Mouse (Mus musculus) heart, postnatal 14 days (tissue): Measurements from ENCODE around the gene Sox5. TPM values are rescaled to one million over a fixed set of nuclear protein-coding genes. Genes with fewer than 3 reads are reported as not detected.

ENCODE experiments used
- DNase-seq, 2 experiments: peaks; one replicate each; pipeline ENCODE4 v3.0.0; 2021 to 2022
- intact Hi-C: fragments of 180-260 bp; cut with DNase I; formaldehyde crosslinking; loops from one replicate; pipeline ENCODE4 v1.15.1; 2025
- total RNA-seq, 2 experiments: library from RNA; stranded (reverse); gene quantifications; 2 replicates each; pipeline ENCODE4 v1.2.3; 2021

Gene Sox5
- total RNA-seq, 2 experiments from 2014 or later, result 3.9 to 4.7 TPM

DNA sequence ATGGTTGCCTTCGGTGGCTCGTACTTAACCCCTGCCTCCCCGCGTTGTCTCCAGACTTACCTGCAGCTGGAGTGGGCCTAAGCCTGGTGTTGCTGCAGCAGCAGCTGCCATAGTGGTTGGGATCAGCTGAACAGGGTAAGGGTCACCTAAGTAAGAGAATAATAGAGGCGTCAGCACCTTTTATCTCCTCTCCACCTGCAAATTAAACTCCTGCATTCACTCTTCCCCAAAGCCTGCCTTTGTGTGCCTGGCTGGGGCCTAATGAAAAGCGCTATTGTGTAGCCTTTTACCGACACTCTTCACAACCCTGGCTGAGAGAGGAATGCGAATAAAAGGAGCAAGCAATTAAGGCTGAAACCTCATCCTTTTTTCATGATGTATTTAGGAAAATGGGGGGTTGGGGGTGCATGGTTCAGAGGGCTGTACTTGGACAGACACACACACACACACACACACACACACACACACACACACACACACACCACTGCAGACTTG lies 840.4 kb downstream of the Sox5 start:
- intact Hi-C loops, result no loop called here
- no peak for DNase-seq

DNA sequence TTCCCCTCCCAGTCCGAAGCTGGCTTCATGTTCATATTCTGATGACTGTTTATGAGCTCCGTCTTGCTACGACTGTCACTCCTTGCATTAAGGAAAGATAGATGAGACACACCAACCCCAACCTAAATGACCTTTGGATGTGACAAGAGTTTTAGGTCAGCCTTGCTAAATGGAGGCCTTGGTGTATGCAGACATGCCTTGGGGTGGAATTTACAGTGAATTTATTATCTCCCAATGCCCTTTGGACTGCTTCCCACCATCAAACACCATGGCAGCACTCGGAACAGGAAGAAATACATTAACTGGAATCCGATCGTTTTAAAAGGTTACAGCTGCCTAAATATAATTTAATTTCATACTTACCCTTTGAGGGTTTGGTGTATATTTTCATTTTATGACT lies 858.6 kb downstream of the Sox5 start:
- intact Hi-C loops, result no loop called here
- no peak for DNase-seq

DNA sequence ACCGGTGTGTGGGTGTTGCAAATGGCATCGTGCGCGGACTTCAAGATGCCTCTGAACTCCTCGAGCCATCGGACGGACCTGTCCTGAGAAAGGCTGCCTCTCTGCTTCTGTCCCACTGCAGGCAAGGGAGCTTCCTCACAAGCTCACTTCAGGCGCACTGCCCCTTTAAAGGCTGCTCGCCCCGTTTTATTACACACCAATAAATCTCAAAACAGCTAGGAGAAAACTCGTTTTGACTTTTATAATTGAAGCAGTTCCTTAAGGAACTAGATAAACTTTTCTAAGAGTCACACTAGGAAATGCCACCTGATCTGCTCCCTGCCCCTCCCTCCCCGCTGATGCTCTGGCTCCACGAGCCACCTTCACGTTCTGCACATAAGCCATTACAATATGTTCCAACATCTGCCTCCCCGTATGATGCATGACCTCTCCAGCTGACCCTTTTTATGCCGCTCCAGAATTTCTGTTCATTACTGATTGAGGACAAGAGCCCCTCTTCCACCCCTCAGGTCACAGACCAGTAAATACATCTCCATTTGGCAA lies 863.3 kb downstream of the Sox5 start:
- no peak for DNase-seq
- intact Hi-C loops, result no loop called here

DNA sequence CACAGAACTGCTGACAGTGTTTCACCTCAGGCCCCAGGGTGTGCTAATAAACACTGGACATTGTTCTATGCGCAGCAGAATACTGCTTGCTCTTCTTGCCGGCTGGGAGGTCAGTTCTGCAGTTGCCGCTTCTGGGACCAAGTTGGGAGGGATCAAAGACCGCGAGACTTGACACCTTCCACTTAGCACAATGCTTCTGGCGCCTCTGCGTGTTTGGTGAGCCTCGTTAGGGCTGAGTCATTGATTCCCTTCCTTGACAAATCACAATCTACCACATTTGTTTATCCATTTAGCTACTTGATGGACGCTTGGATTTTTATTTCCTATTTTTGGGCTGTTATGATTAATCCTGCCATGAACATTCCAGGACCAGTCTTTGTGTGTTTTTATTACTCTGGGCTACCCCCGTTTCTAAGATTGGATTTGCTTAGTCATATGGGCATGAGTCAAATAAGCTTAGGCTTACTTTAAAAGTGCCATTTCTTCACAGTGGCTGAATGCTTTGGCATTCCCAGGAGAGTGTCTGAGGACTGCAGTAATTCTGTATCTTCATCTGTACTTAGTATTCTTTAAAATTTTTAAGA lies 865.5 kb downstream of the Sox5 start:
- intact Hi-C loops, result no loop called here
- DNase-seq, result no peak

DNA sequence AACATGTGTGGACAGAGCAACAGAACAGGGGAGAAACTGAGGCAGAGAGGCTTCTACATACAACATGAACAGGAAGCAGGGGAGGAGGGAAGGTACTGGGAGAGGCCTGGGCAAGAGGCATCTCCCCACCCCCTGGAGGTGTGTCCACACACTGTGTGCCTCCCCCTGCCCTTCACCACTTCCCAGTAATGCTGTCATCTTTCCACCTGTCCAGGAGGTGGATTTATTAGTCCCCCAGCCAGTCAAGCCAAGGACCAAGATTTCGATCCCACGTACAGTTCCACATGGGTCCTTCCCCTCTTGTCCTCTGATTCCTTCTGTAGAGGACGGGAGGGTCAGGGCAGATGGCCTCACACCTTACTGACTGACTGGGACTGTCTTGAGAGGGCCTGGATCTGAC lies 866.1 kb downstream of the Sox5 start:
- intact Hi-C loops, result no loop called here
- no peak for DNase-seq

DNA sequence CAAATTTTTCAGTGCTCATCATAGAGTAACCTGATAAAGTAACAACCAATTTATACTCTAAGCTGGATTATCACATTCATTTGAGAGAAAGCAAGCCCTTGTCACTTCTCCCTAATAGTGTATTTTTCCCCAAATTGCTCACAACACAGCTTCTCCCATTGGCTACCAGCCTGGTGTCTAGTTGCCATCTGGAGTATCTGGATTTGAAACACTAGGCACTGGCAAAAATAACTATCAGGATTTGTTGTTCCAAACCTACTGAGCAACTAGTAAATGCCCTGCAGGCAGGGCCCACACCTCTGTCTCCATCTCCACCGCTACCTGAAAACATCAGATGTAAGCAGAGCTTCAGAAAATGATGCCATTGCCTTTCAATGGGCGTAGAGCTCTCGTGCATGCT lies 869.5 kb downstream of the Sox5 start:
- intact Hi-C loops, result no loop called here
- no peak for DNase-seq

DNA sequence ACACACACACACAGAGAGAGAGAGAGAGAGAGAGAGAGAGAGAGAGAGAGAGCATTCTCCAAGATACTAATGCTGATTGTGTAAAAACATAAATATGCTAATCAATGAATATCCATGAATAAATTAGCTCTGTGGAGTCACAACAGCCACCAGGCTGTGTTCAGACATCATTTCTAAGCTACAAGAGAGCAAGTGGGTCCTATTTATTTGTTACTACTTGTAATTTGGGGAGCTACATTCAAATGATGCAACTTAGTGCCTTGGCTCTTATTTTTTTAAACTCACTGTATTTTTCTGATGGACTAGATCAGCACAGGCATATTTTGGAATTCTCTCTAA lies 877.1 kb downstream of the Sox5 start:
- intact Hi-C loops, result no loop called here

DNA sequence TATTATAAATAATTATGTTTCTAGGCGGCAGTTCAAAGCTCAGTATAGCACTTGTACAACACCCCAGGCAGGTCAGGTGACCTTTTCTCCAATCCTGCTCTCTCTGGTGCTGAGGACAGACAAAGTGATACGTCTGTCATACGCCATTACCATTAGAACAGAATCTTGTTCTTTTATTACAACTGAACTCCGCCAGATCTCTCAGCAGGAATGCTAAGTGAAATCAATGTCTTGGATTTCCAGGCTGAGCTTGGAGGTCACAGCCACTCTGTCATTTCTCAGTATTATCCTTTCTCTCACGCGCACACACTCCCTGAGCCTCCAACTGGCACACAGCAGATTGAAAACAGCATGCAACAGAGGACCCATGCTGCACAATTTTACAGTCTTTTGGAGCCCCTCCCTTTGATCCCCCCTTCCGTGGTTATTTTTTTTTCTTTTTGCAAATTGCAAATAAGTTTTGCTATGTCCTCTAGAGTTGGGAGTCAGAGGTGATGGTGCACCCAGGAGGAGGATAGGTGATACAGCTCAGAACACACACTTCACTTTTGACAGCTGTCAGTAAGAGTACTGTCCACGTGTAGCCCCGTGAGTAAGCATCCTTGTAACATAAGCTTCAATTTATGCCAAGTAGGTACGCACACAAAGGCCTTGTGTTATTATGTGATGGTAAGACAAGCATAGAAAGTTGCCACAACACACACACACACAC lies 877.6 kb downstream of the Sox5 start:
- DNase-seq, result no peak
- intact Hi-C loops, result no loop called here

More for the DNA sequence above, 877.1 kb downstream of the Sox5 start:
- no peak for DNase-seq

DNA sequence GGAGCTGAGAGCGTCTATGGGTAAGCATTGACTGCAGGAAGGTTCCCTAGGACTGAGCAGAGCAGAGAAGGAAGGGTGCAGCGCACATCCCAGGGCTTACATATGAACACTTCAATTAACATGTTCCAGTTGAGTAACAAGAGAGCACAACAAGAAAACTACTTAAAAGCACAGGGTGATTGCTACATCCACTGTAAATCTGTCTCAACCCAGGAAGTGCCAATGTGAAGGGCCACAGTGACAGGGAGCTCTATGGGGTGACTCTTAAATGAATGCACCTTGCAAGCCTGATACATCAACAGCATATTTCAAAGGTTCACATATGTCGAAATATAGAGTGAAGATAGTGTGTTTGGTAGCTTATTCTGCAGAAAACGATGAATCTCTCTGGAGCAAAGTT lies 880.9 kb downstream of the Sox5 start:
- DNase-seq, result no peak
- intact Hi-C loops, result no loop called here

DNA sequence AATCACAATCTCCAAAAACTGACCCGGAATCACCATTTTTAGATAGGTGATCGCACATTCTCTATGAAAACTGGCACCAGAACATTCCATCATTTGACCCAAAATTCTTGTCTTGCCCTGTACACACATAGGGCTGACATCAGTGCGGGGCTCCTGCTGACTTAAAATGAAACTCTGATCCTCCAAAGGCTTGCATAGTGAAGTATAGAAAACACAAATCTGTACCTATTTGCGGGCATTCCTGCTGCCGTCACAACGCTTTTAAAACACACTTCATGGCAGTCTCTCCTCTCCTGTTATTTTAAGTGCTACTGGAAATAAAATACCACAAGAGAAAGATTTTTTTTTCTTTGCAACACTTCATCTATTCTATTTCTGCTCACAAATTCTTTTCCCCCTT lies 886.7 kb downstream of the Sox5 start:
- intact Hi-C loops, result no loop called here
- no peak for DNase-seq

DNA sequence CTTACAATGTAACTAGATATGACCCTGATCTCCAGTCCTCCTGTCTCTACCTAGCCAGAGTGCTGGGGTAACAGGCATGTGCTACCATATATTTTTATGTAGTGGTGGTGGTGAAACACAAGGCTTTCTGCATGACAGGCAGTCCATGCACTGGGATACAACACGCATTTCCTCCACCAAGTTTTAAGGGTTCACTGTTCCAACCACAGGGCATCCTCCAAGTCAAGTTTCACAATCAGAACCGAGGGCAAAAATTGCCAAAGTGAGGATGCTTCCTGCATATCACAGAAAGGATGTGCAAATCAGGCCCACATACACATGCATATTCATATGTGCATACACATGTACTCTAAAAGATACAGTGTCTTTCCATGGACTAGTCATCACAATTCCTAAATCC lies 888.9 kb downstream of the Sox5 start:
- intact Hi-C loops, result no loop called here
- DNase-seq, result no peak

DNA sequence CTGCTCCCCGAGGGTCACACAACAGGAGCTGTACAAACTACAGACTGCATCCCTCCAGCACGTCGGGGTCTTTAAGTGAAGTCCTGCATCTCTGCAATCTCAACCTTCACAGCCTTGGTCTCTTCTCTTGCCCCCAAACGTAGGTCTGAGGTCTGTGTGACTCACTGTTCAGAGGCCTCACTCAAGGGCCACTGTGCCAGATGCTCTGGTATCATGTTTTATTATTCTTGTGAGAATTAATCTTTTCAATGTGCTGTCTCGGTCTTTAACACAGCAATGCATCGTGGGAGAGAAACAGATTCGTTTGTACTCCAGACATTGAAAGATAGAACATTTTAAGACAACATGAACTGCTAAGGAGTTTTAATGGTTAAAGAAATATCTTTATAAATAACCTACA lies 893.2 kb downstream of the Sox5 start:
- intact Hi-C loops, result no loop called here
- DNase-seq, result no peak

DNA sequence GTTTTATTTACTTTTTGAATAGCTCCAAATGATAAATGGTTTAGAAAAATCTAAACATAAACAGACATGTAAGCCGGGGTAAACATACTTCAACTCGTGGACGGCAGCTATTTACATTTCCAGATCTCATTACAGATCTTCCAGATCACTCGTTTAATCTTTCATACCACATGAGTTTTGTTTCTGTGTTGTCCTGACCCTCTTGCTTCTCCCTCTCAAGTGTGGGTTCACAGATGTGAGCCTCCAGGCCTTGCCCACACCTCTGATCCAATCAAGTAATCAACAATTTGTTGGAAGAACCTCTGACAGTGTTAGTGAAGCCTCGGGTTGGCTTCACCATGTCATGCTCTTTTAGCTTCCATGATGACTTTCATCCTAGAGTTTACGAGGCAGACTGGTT lies 903.3 kb downstream of the Sox5 start:
- DNase-seq, result no peak
- intact Hi-C loops, result no loop called here

DNA sequence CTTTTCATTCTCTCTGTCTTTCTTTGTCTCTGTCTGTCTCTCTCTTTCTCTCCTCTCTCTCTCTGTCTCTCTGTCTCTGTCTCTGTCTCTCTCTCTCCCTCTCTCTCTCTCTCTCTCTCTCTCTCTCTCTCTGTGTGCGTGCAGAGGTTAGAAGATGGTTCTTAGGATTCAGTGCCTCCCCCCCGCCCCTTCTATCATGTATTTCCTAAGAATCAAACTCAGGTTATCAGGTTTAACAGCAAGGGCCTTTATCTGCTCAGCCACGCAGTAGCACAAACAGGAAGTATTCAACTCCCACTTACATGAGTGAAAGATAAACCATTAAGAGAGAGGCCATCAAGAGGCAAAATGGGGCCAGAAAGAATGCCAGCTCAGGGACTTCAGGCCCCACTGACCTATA lies 913.0 kb downstream of the Sox5 start:
- intact Hi-C loops, result no loop called here
- no peak for DNase-seq

DNA sequence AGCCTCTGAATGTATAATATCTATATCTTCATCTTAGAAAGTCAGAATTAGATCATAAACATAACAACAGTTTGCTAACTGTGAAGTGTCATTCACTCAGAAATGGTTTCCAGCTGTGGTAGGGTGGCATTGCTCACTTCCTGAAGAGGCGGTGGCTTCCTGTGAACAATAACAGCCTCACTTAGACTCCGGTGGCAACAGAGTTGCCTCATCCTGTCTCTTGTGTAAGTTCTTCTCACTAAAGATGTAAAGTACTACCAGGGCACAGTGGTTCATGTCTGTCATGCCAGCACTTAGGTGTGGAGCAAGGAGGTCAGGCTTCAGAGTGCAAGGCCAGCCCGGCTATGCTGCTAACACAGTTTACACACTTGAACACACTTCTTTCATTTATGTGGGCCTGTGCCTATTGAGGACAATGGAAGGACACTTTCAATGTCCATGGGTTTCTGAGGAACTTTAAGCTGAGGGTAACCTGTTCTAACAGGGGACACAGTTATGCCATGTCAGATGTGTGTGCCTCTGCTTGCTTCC lies 913.6 kb downstream of the Sox5 start:
- intact Hi-C loops, result no loop called here
- no peak for DNase-seq

DNA sequence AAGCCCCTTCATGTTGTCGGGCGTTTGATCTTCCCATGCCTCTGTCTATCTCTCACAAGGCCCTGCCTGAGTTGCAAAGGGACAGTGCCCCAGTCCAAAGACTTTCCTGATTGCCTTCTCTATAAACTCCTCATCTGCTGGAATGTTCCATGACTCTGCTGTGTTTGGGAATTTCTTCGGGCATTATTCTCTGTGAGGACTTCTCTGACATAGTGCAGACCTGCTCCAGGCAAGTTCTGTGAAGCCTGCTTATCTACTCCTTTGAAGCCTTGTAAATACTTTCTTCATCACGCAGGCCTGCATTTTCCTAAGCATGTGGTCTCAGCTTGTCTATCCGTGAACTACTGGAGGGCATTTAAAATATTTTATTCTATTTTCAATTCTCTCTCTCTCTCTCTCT lies 914.7 kb downstream of the Sox5 start:
- no peak for DNase-seq
- intact Hi-C loops, result no loop called here

DNA sequence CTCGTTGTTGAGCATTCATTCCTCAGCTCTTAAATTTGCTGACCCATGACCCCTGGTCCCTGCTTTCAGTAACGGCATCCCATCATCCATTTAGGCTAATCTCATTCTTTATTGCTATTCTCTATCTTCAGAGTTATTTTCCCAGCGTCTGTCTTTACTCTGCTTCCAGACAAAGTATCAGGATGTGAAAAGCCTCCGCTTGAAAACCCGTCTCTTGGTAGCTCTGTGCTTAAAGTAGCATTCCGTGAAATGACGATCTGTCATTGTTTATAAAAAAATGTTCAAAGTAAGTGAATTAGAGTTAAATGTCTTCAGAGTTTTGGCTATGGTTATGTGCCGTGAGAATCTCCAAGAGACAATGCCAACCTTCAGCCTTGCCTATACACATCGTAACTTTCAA lies 915.2 kb downstream of the Sox5 start:
- DNase-seq, result no peak
- intact Hi-C loops, result no loop called here

DNA sequence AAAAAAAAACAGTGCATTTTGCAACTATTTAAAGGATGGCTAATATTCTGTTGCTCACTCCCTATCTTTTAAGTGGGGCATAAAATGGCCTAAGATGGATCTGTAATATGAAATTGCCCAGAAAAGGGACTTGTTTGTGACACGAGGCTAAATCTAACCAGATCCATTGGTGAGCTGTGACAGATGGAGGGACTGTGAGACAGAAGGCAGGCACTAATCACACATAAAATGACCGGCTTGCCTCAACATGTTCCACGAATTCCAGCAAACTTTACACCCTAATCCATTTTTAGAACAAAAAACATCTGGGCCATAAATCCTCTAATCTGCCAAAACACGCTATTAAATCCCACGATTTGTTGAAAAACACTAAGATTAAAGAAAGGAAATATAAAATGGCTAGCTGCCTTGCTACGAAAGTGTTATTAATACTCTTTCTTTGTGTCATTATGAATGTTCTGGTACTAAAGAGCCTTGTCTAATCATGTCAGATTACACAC lies 919.1 kb downstream of the Sox5 start:
- no peak for DNase-seq

DNA sequence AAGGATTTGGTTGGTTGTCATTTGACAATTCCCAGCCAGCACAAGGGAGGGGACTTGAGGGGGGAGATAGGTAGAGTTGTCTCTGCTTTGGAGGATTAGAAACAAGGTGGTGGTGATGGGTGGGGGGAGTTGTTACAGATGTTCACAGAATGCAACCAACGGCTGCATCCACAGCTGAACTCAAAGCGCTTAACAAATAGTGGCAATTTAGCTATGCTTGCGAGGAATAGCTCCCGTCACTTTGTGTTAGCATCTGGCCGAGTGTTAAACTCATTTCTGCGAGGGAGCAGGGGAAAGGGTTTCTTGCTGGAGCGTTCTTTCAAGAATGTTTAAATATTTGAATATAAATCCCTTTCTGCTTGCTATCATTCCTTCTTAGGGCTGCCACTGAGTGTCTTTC lies 921.7 kb downstream of the Sox5 start:
- intact Hi-C loops, result no loop called here
- no peak for DNase-seq

More for the DNA sequence above, 919.1 kb downstream of the Sox5 start:
- intact Hi-C loops, result no loop called here

DNA sequence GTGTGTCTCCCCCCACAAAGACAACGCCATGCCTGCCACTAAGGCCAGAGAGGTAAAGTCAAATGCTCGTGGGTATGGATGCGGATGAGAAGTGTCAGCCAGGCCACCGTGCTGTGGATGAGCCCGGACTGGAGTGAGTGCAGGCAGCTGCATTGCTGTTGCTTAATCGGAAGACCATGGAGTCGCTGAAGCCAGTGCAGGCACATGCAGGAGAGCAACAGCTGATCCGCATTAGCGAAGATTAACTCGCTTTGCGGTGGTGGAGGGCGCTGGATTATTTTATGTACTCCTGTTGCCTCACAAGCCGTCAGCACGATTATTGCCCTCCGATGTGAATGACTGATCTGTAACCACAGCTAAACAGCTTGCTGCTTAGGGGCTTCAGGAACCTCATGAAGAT lies 922.2 kb downstream of the Sox5 start:
- intact Hi-C loops, result no loop called here
- no peak for DNase-seq

DNA sequence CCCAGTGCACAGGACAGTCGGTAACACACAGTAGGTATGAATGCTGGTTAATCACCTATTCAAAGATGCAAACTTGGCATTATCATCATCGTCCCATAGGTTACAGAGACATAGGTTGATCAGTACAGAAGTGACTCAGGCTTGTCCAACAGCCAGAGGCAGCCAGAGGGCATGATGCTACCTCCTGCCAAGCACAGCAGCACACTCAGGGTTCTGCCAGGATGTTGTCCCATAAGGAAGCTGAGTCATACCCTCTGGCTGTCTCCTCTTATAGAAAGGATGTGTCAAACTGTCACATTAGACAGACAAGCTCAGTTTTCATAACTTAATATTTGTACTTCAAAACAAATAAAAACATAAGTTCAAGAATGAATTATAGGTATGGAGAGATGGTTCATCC lies 923.2 kb downstream of the Sox5 start:
- no peak for DNase-seq
- intact Hi-C loops, result no loop called here

DNA sequence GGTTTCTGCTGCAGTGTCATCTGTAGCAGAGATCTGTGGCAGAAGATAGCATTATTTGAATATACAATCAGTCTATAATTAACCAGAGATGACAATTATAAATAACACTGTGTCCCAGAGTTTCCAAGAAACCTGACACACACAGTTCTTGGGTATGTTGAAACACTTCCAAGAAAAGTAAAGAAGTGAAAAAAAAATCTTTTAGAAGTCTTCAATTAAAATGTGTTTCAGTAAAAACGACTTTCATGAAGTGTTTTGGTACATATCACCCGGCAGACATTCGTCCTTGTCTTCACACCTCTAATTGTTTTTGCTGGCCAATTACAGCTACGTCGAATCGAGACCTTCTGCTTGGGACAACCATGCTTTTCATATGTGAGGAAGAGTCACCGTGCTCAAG lies 924.4 kb downstream of the Sox5 start:
- intact Hi-C loops, result no loop called here
- no peak for DNase-seq
